Mouse (Mus musculus) CH12.LX (cell line): ENCODE results near the gene Phactr3. TPM values are rescaled to one million over a fixed set of nuclear protein-coding genes. Genes with fewer than 3 reads are reported as not detected.
A peak's percentile ranks its signal among the peaks of the same experiment; 100 is the strongest.

Source experiments
- DNase-seq: peaks from one replicate; pipeline ENCODE4 v3.0.0-alpha.2; 2013; ENCODE audit errors: extremely low read depth
- H3K27ac ChIP-seq: 2 replicates; pipeline ENCODE4 v1.5.1; 2012; ENCODE audit warnings: low read depth, mild to moderate bottlenecking, control low read depth, moderate library complexity; ENCODE audit not compliant: insufficient read depth
- H3K27me3 ChIP-seq: replicated peaks from 2 replicates; pipeline ENCODE3; 2012; ENCODE audit warnings: inconsistent platforms
- H3K36me3 ChIP-seq, 2 experiments: replicated peaks in 1 of 2; 2 replicates each; pipeline versions ENCODE3 to v1.6.1; 2012; ENCODE audit warnings: inconsistent platforms in 1 of 2, low read length in 1 of 2, mild to moderate bottlenecking in 1 of 2, mixed read lengths in 1 of 2, moderate library complexity in 1 of 2; ENCODE audit not compliant: control insufficient read depth in 1 of 2, insufficient read depth in 1 of 2
- H3K4me1 ChIP-seq, 2 experiments: 2 replicates each; pipeline ENCODE4 v1.6.1; 2012; ENCODE audit warnings: inconsistent platforms in 1 of 2, moderate library complexity in 1 of 2; ENCODE audit not compliant: insufficient read depth in 2 of 2, control insufficient read depth in 1 of 2
- H3K4me2 ChIP-seq: 2 replicates; pipeline ENCODE4 v1.6.1; 2012; ENCODE audit warnings: low read depth, mild to moderate bottlenecking, control low read depth; ENCODE audit not compliant: poor library complexity, insufficient read depth, severe bottlenecking
- H3K4me3 ChIP-seq, 3 experiments: fragments of 150-350 bp in 1 of 3; sonication (generic) in 1 of 3; replicated peaks in 1 of 3; 2 replicates each; pipeline versions ENCODE3 to v1.5.1; 2011 to 2012; ENCODE audit warnings: low read depth in 2 of 3, low read length in 2 of 3, mild to moderate bottlenecking in 2 of 3, moderate library complexity in 2 of 3, control low read depth in 1 of 3, improper control_type of control experiment in 1 of 3, inconsistent platforms in 1 of 3, mixed read lengths in 1 of 3; ENCODE audit not compliant: poor library complexity in 1 of 3
- H3K79me2 ChIP-seq: replicated peaks from 2 replicates; pipeline ENCODE4 v1.6.1; 2012; ENCODE audit warnings: mild to moderate bottlenecking, moderate library complexity; ENCODE audit not compliant: control insufficient read depth, poor library complexity, insufficient read depth, severe bottlenecking; ENCODE audit errors: extremely low read depth
- H3K9ac ChIP-seq: 2 replicates; pipeline ENCODE4 v1.6.1; 2012; ENCODE audit warnings: low read depth, mild to moderate bottlenecking, control low read depth, moderate library complexity; ENCODE audit not compliant: insufficient read depth
- H3K9me3 ChIP-seq: replicated peaks from 2 replicates; pipeline ENCODE3; 2012; ENCODE audit warnings: low read length, inconsistent platforms, mixed read lengths
- E2F4 ChIP-seq: IDR thresholded peaks from 2 replicates; pipeline ENCODE4 v1.6.1; 2011; ENCODE audit warnings: low read depth, low read length, improper control_type of control experiment; ENCODE audit not compliant: insufficient replicate concordance
- EP300 ChIP-seq: IDR thresholded peaks from 2 replicates; pipeline ENCODE4 v1.6.1; 2011; ENCODE audit warnings: low read length, improper control_type of control experiment
- ETS1 ChIP-seq: conservative IDR thresholded peaks from 2 replicates; pipeline ENCODE4 v1.6.1; 2012; ENCODE audit warnings: low read depth, mild to moderate bottlenecking, inconsistent platforms, low read length, improper control_type of control experiment, moderate library complexity
- GABPA ChIP-seq: IDR thresholded peaks from 2 replicates; pipeline ENCODE4 v1.6.1; 2012; ENCODE audit warnings: low read depth, low read length, improper control_type of control experiment, inconsistent platforms; ENCODE audit not compliant: insufficient replicate concordance
- HCFC1 ChIP-seq: IDR thresholded peaks from 2 replicates; pipeline ENCODE4 v1.6.1; 2012; ENCODE audit warnings: low read depth, mild to moderate bottlenecking, inconsistent platforms, low read length, improper control_type of control experiment
- IRF4 ChIP-seq: IDR thresholded peaks from 2 replicates; pipeline ENCODE4 v1.6.1; 2014; ENCODE audit warnings: low read depth, mild to moderate bottlenecking, inconsistent platforms, low read length, improper control_type of control experiment
- JUND ChIP-seq: conservative IDR thresholded peaks from 2 replicates; pipeline ENCODE4 v1.6.1; 2011; ENCODE audit warnings: low read depth, low read length, improper control_type of control experiment
- MAFK ChIP-seq: IDR thresholded peaks from 2 replicates; pipeline ENCODE4 v1.6.1; 2011; ENCODE audit warnings: low read length, improper control_type of control experiment; ENCODE audit not compliant: insufficient replicate concordance
- MAX ChIP-seq: IDR thresholded peaks from 2 replicates; pipeline ENCODE4 v1.6.1; 2011; ENCODE audit warnings: low read length, improper control_type of control experiment
- MXI1 ChIP-seq: IDR thresholded peaks from 2 replicates; pipeline ENCODE4 v1.6.1; 2011; ENCODE audit warnings: mild to moderate bottlenecking, low read depth, low read length, improper control_type of control experiment
- NELFE ChIP-seq: IDR thresholded peaks from 2 replicates; pipeline ENCODE4 v1.6.1; 2011; ENCODE audit warnings: low read depth, low read length, improper control_type of control experiment
- NRF1 ChIP-seq: IDR thresholded peaks from 2 replicates; pipeline ENCODE4 v1.6.1; 2014; ENCODE audit warnings: low read depth, mild to moderate bottlenecking, inconsistent platforms, low read length, improper control_type of control experiment, moderate library complexity
- PAX5 ChIP-seq: IDR thresholded peaks from 2 replicates; pipeline ENCODE4 v1.6.1; 2012; ENCODE audit warnings: low read length, inconsistent platforms, mixed read lengths
- POLR2A ChIP-seq: IDR thresholded peaks from 2 replicates; pipeline ENCODE4 v1.6.1; 2011; ENCODE audit warnings: low read depth, mild to moderate bottlenecking, improper control_type of control experiment, low read length
- POLR2AphosphoS2 ChIP-seq: IDR thresholded peaks from 2 replicates; pipeline ENCODE4 v1.6.1; 2011; ENCODE audit warnings: low read depth, low read length, improper control_type of control experiment
- RAD21 ChIP-seq: IDR thresholded peaks from 2 replicates; pipeline ENCODE4 v1.6.1; 2011; ENCODE audit warnings: low read depth, mild to moderate bottlenecking, low read length, improper control_type of control experiment, moderate library complexity
- SMC3 ChIP-seq: IDR thresholded peaks from 2 replicates; pipeline ENCODE4 v1.6.1; 2011; ENCODE audit warnings: low read depth, low read length, improper control_type of control experiment
- TBP ChIP-seq: conservative IDR thresholded peaks from 2 replicates; pipeline ENCODE4 v1.6.1; 2011; ENCODE audit warnings: low read depth, low read length, improper control_type of control experiment
- TCF12 ChIP-seq: IDR thresholded peaks from 2 replicates; pipeline ENCODE4 v1.6.1; 2014; ENCODE audit warnings: low read depth, mild to moderate bottlenecking, inconsistent platforms, low read length, improper control_type of control experiment
- UBTF ChIP-seq: IDR thresholded peaks from 2 replicates; pipeline ENCODE4 v1.6.1; 2012; ENCODE audit warnings: low read depth, mild to moderate bottlenecking, inconsistent platforms, low read length, improper control_type of control experiment, moderate library complexity
- USF1 ChIP-seq: IDR thresholded peaks from 2 replicates; pipeline ENCODE4 v1.6.1; 2014; ENCODE audit warnings: low read depth, mild to moderate bottlenecking, inconsistent platforms, low read length, improper control_type of control experiment
- USF2 ChIP-seq: conservative IDR thresholded peaks from 2 replicates; pipeline ENCODE4 v1.6.1; 2011; ENCODE audit warnings: low read depth, low read length, improper control_type of control experiment
- ZC3H11A ChIP-seq: IDR thresholded peaks from 2 replicates; pipeline ENCODE4 v1.6.1; 2012; ENCODE audit warnings: low read depth, mild to moderate bottlenecking, inconsistent platforms, low read length, improper control_type of control experiment
- ZMIZ1 ChIP-seq: IDR thresholded peaks from 2 replicates; pipeline ENCODE4 v1.6.1; 2012; ENCODE audit warnings: low read depth, mild to moderate bottlenecking, inconsistent platforms, low read length, improper control_type of control experiment
- ZNF384 ChIP-seq: IDR thresholded peaks from 2 replicates; pipeline ENCODE4 v1.6.1; 2012; ENCODE audit warnings: low read depth, low read length, improper control_type of control experiment, inconsistent platforms
- dilution Hi-C: fragments of 300-500 bp; cut with MboI; formaldehyde crosslinking; loops from 2 replicates; pipeline ENCODE4 v1.14.3; 2020; ENCODE audit warnings: low sequenced_read_pairs; ENCODE audit not compliant: extremely low pct_unique_long_range_greater_than_20kb, extremely low pct_ligation_motif_present
- in situ Hi-C: fragments of 300-500 bp; cut with MboI; formaldehyde crosslinking; loops from 3 replicates; pipeline ENCODE4 v1.14.3; 2019; ENCODE audit warnings: low sequenced_read_pairs, low pct_ligation_motif_present, low pct_unique_long_range_greater_than_20kb, mixed read lengths
- polyA plus RNA-seq: library from polyadenylated mRNA; unstranded; fragments of >175 nt; gene quantifications from 2 replicates; pipeline ENCODE4 v1.2.1, GENCODE M21; 2012; ENCODE audit warnings: low read depth; ENCODE audit not compliant: insufficient read length
- total RNA-seq, 2 experiments: library from RNA; depleted of rRNA; stranded (reverse); fragments of 300-350 nt in 1 of 2; fragments of >200 nt in 1 of 2; gene quantifications; 2 replicates each; pipeline ENCODE4 v1.2.3; 2012 to 2014

Phactr3 gene
- total and polyA plus RNA-seq, 3 experiments = 0.21 to 0.75 TPM; not detected in 1

DNA sequence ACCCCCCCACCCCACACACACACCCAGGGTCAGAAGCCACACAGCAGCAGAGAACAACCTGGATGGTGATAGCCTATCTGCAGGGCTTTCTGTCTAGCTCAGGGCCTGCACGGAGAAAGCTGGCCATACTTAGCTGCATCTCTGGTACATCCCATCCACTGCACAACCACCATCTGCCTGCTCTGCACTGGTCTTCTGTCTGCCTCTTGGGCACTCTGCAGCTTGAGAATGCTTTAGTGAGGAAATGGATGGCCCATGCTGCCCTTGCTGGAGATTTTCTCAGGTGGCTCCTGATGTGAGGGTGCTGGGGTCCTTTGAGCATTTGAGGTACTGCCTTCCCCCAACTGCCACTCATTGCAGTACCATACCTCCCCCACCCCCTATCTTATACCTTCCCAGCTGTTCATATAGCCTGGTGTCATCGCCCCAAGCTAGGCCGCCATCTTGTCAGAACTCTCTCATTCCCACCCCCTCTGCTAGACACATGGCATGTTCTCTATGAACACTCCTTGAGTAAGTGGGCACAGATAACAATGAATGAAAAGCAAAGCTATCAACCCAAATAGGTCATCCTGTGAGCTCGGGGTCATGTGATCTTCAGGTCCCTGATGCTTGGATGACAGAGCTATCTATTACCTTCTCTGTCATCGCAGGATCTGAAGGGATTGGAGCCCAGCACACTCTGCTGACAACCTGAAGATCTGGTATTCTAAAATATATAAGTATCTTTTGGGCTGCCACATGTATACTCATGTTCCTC, 13.0 kb downstream of the Phactr3 start:
- no peaks in the 10 kb centered on the region for H3K79me2 ChIP-seq
- peaks cover 80% of the 10 kb centered on the region for H3K27me3 ChIP-seq
- in situ Hi-C loops = loop anchor here (10.0 kb wide), 1 partner anchor 133 kb away; no protein-coding TSS in a partner anchor
- no peak overlapping the region for H3K4me3 ChIP-seq
- H3K4me2 ChIP-seq = no peak overlapping the region
- TF ChIP-seq ZMIZ1 = no peak
- TF ChIP-seq JUND = no peak
- no peak for TF ChIP-seq ZC3H11A
- TF ChIP-seq USF1 = no peak
- TF ChIP-seq ETS1 = no peak
- TF ChIP-seq USF2 = no peak
- H3K27ac ChIP-seq = no peak overlapping the region
- H3K36me3 ChIP-seq = no peaks in the 10 kb centered on the region
- H3K4me1 ChIP-seq = no peaks in the 10 kb centered on the region
- DNase-seq = no peak
- H3K9me3 ChIP-seq = no peaks in the 10 kb centered on the region
- dilution Hi-C loops = no loop called here
- H3K9ac ChIP-seq = no peak overlapping the region

DNA sequence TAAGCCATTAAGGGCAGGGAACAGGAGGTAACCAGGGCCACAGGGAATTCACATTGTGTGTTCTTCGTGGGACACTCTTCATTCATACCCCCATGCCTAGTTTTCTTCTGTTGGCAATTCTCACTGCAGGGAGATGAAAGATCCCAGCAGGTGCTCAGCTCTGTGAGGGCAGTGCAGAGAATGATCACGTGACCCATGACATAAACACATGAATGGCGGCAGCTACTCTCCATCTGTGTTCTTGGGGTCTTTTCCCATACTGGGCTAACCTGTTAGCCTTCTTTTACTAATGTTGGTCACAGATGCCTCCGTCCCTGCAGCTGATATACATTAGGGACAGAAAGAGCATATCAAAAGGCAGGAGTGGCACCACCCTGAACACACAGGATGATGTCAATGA, 16.9 kb downstream of the Phactr3 start:
- no peak overlapping the region for H3K27ac ChIP-seq
- TF ChIP-seq USF1 = peak; percentile 66
- peak; percentile 67 for TF ChIP-seq USF2
- no peak for TF ChIP-seq SMC3
- TF ChIP-seq NELFE = no peak
- no peak overlapping the region for H3K4me3 ChIP-seq
- H3K4me1 ChIP-seq = no peaks in the 10 kb centered on the region
- in situ Hi-C loops (loop anchor here (10.0 kb wide), 1 partner anchor 129 kb away; no protein-coding TSS in a partner anchor), dilution Hi-C loops (no loop called here)
- H3K4me2 ChIP-seq = no peak overlapping the region
- H3K27me3 ChIP-seq = peaks cover 86% of the 10 kb centered on the region
- H3K36me3 ChIP-seq = no peaks in the 10 kb centered on the region
- DNase-seq = no peak
- H3K79me2 ChIP-seq = no peaks in the 10 kb centered on the region
- no peaks in the 10 kb centered on the region for H3K9me3 ChIP-seq
- no peak overlapping the region for H3K9ac ChIP-seq

- Histone ChIP-seq H3K4me2 (no peak overlapping the region), H3K79me2 (no peaks in the 10 kb centered on the region), H3K36me3 (no peaks in the 10 kb centered on the region), H3K9me3 (no peaks in the 10 kb centered on the region), H3K4me1 (no peaks in the 10 kb centered on the region), H3K27me3 (peaks cover 83% of the 10 kb centered on the region), H3K4me3 (no peak overlapping the region), H3K27ac (no peak overlapping the region), H3K9ac (no peak overlapping the region)
- in situ Hi-C loops = loop anchor here (10.0 kb wide), 1 partner anchor 127 kb away; no protein-coding TSS in a partner anchor
- dilution Hi-C loops = no loop called here
- peak; percentile 51 for DNase-seq
- TF ChIP-seq PAX5 (no peak), TBP (no peak), UBTF (no peak), POLR2AphosphoS2 (no peak), SMC3 (peak; percentile 90), MAFK (no peak), ZMIZ1 (no peak), MAX (no peak), E2F4 (no peak), EP300 (no peak), NRF1 (no peak), POLR2A (no peak), TCF12 (no peak), RAD21 (peak; percentile 75), JUND (no peak), HCFC1 (no peak), GABPA (no peak), IRF4 (no peak), MXI1 (no peak), ZNF384 (no peak)
Observed at GRCm38 (mm10) chr2:178137518-178137917, 18.7 kb downstream of the Phactr3 start.
